Mouse (Mus musculus) lung, embryonic 15.5 days (tissue): ENCODE results near the gene Spata7. TPM values are rescaled to one million over a fixed set of nuclear protein-coding genes. Genes with fewer than 3 reads are reported as not detected.

Experiments used
- ATAC-seq: fragments of 200-750 bp; cut with Nextera tagmentation; 2 replicates; pipeline ENCODE4 v1.8.0; 2017; ENCODE audit warnings: moderate number of reproducible peaks, borderline replicate concordance; ENCODE audit not compliant: low FRiP score, low TSS enrichment; ENCODE audit errors: extremely low read depth
- H3K27ac ChIP-seq: fragments of 300-500 bp; sonication (generic); 2 replicates; pipeline ENCODE4 v1.5.1; 2015; ENCODE audit warnings: moderate library complexity, mild to moderate bottlenecking, inconsistent platforms
- H3K27me3 ChIP-seq: fragments of 300-500 bp; sonication (generic); 2 replicates; pipeline ENCODE4 v1.6.1; 2015; ENCODE audit warnings: inconsistent platforms
- H3K36me3 ChIP-seq: fragments of 300-500 bp; sonication (generic); 2 replicates; pipeline ENCODE4 v1.6.1; 2015; ENCODE audit warnings: inconsistent platforms
- H3K4me1 ChIP-seq: fragments of 300-500 bp; sonication (generic); 2 replicates; pipeline ENCODE4 v1.6.1; 2015; ENCODE audit warnings: inconsistent platforms
- H3K4me2 ChIP-seq: fragments of 300-500 bp; sonication (generic); 2 replicates; pipeline ENCODE4 v1.6.1; 2015; ENCODE audit warnings: inconsistent platforms, mild to moderate bottlenecking, moderate library complexity
- H3K4me3 ChIP-seq: fragments of 300-500 bp; sonication (generic); 2 replicates; pipeline ENCODE4 v1.5.1; 2015; ENCODE audit warnings: mild to moderate bottlenecking, inconsistent platforms
- H3K9ac ChIP-seq: fragments of 300-500 bp; sonication (generic); 2 replicates; pipeline ENCODE4 v1.6.1; 2015; ENCODE audit warnings: inconsistent platforms
- H3K9me3 ChIP-seq: fragments of 300-500 bp; sonication (generic); 2 replicates; pipeline ENCODE4 v1.6.1; 2016; ENCODE audit warnings: inconsistent platforms
- WGBS: fragments of 180-500 bp; shearing (Covaris S2); methylation state at CpG from one replicate; pipeline ENCODE4 v1.1.7; 2015; 5-methylcytosine and 5-hydroxymethylcytosine counted together
- polyA plus RNA-seq: library from polyadenylated mRNA; unstranded; fragments of >200 nt; fragmentation: Nextera tagmentation; extraction: Ambion mirVana; gene quantifications from 2 replicates; pipeline ENCODE4 v1.2.1, GENCODE M21; 2015

Spata7 gene
- polyA plus RNA-seq, 1 experiment from 2014 or later, result 16.5 TPM

DNA sequence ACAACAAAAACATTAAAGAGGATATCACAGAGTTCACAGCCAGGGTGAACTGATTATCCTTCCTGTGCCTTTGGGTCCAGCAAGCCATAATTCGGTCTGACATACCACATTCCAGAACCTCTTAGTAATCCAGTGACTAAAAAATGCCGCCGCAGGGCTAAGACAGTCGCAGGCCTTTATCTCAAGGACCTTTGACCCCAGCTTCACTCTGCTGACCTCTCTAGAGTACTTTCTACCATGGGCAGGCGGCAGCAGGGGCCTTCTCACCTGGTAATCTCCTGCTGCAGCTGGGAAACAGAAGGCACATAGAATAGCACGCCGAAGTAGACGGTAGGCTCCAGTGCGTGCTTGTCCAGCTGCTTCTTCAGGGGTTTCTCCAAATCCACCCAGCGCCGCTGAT, 86.8 kb downstream of the Spata7 start:
- peak overlapping the region; percentile 83 for H3K27ac ChIP-seq
- 19% methylated on average over 11 of the region's 11 CpGs for WGBS

GRCm38 (mm10) chr12:98716142-98716541, 88.2 kb downstream of the Spata7 start:
- 88% methylated on average over 2 of the region's 2 CpGs for WGBS
- H3K4me1 ChIP-seq, result peaks cover 29% of the 10 kb centered on the region
- H3K27me3 ChIP-seq, result no peaks in the 10 kb centered on the region
- no peak overlapping the region for H3K4me2 ChIP-seq
- ATAC-seq, result no peak
- no peaks in the 10 kb centered on the region for H3K9me3 ChIP-seq
- no peak overlapping the region for H3K27ac ChIP-seq
- no peaks in the 10 kb centered on the region for H3K36me3 ChIP-seq
- no peak overlapping the region for H3K9ac ChIP-seq
- H3K4me3 ChIP-seq, result no peak overlapping the region

More for the DNA sequence above, 86.8 kb downstream of the Spata7 start:
- no peak for ATAC-seq
- H3K36me3 ChIP-seq, result no peaks in the 10 kb centered on the region
- no peak overlapping the region for H3K4me3 ChIP-seq
- peaks cover 18% of the 10 kb centered on the region for H3K4me1 ChIP-seq
- no peak overlapping the region for H3K9ac ChIP-seq
- H3K4me2 ChIP-seq, result no peak overlapping the region
- no peaks in the 10 kb centered on the region for H3K9me3 ChIP-seq
- H3K27me3 ChIP-seq, result no peaks in the 10 kb centered on the region

Other genes with a start within 250 kb of the Spata7 start
- gene Kcnk10, start 49.8 kb upstream of the Spata7 start, polyA plus RNA-seq, result 0.19 TPM in 1 of 2 replicates, not detected in the other
- gene Ptpn21, start 109.2 kb downstream of the Spata7 start, polyA plus RNA-seq, result 9.6 and 11.6 TPM in 2 replicates
- 127 and 128 TPM in 2 replicates for gene Zc3h14, start 118.8 kb downstream of the Spata7 start, polyA plus RNA-seq